Mouse (Mus musculus) B cell, adult 2 months (primary cell): ENCODE measurements around the gene Srpx2.

Experiments used
- DNase-seq, 2 experiments: peaks; one replicate each; pipeline ENCODE4 v3.0.0; 2022

The Srpx2 gene

DNA sequence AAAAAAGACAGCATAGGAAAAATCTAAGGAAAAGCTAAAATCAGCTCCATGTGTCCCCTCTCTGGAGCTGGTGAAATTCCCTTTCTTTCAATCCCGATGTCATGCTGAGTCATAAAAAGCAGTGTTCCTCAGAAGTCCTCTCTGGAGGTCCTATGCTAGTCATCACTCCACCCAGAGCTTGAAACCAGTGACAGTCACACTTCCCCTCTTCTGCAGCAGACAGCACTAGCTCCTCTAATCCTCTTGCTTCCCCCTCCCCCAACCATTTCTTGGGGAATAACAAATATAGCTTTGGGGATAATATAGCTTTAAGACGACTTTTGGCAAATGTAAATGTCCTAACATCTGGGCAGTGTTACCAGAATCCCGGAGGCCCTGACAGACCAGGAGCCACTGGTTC is at the start of gene Srpx2:
Gene Srpx2 (plus strand): TSS at position 166 of the 400 bp plus-strand sequence.
- DNase-seq: no peak

DNA sequence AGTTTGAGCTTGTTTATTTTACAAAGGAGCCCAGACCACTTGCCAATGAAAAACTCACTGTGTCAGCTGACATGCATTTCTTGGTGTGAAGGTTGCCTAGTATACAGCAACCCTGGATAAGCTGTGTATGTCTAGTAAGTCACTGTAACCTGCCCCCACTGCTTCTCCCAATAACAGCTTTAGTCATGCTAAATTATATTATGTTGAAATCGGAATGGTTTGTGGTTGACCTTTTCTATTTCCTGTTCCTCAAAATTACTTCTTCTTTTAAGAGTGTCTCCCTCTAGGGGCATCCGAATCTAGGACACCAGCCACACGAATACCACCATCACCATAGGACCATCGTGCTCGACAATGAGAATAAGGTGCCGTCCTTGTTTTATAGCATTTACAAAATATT is 38.5 kb upstream of the Srpx2 start:
- no peak for DNase-seq

DNA sequence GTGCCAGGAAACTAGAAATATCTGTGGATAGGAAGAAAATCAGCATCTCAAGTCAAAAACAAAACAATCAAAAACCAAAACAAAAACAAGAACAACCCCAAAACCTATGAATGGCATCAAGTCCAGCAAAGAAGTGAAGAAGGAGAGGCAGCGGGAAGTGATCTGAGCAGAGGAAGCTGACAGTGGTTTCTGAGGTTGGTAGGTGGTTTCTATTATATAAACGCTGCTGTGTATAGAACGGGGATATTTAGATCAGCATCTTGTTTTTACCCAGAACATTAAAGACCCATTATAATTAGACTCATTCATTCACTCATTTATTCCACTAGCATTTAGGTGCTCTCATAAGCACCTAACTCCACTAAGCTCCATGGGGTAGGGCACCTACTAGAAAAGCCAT is 20.9 kb upstream of the Srpx2 start:
- DNase-seq: no peak

DNA sequence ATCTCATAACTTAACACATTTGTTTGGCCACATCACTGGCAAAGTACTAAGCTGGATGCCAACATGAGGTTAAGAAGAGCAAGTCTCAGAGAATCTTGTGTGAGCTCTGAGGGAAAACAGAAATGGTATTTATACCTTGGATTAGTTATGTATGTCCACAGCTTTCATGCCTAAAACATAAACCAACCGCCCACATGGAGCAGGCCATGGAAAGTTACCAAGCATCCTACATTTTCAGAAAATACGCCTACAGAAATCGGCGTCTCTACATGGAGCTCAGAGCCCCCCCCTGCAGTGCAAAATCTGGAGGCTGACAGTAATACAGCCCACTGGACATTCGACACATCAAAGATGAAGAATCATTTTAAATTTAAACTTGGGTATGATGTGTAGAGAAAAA is 20.1 kb upstream of the Srpx2 start:
- no peak for DNase-seq

DNA sequence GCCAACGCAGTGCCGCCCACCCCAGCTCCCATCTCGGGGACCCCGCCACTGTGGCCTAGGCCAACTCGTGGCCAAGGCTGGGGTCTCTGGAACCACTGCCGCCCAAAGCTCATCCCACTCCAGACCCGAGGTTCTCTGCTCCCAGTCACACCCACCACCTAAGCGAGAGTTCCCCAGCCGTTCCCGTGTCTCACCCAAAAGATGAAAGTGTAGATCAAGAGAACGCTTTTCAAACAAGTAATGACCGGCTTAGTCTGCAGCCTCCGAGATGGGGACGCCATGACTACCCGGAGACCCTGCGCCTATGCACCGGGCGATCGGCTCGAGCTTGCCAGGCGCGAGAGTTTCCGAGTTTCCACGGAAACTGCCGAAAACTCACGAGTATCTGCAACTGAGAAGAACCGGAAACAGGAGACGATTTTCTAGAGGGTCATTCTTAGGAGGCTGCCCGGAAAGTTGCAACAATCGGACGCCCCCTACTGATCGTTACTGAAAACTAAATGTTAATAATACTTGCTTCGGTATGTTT is 10.1 kb upstream of the Srpx2 start, which contains the start of gene Tspan6:
Gene Tspan6 (minus strand): TSS at position 416 of the 529 bp plus-strand sequence.
- peak; percentile 48 to 57 for DNase-seq

DNA sequence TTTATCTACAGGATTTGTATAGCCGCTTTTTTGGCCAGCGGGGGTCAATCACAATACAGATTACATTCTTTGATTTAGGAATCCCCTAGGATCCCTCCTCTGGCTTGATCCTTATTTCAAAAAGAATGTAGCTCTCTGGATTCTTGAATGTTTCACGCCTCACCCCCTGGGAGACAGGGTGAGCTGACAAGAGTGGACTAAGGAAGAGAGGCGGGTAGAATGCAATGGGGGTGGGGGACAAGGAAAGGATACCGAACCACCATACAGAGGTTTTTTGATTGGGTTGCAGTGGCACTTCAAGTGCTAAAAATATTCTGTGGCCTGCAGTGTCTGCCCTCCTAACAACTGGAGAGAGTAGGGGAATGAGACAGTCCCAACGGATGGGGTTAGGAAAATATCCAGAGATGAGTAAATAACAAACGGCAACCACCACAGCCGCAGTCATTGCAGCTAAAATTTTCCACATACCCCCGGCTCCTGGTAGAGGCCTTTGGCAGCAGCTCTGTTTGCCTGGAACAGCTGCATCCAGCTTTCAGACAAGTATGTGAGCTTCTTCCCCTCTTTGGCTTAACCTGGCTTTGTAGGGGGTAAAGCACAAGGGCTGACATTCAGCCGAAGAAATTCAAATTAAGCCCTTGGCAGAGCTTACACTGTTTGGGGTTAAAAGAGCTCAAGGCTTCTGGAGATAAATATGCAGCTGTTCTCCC is 3.3 kb downstream of the Srpx2 start:
- no peak for DNase-seq

DNA sequence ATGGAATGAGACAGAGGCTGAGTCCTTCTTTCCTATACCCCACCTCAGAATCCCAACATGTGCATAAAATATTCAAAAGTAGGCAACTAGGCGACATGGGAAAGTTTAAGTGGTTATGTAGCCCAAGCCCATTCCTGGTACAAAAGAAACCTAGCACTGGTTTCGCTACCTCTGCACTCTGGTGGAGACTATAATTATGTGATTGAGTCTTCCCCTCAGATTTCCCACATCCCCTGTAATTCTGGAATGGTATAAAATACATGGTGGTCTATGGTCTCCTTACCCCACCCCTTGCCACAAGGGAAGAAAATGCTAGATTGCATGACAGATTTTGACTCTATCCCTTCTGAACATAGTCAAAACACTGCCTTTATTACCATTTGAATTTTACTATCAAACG is 4.8 kb downstream of the Srpx2 start:
- DNase-seq: no peak

DNA sequence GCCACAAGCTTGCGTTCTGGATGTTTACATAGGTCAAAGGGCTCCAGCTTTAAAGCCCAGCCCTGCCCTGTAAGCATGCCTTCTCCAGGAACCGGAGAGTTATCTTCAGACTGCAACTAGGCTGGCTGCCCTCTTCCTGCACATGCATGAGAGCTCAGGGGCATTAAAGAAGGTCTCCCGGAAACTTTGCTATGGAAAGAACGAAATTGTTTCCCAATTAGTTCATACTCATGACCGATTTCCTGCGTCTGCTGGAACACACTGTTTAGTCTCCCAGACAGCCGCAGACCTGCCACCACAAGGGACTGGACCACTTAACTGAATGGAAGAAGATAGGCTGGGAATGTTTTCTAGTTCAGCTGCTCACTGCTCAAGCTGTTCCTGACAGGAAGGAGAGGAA is 6.0 kb downstream of the Srpx2 start:
- no peak for DNase-seq

DNA sequence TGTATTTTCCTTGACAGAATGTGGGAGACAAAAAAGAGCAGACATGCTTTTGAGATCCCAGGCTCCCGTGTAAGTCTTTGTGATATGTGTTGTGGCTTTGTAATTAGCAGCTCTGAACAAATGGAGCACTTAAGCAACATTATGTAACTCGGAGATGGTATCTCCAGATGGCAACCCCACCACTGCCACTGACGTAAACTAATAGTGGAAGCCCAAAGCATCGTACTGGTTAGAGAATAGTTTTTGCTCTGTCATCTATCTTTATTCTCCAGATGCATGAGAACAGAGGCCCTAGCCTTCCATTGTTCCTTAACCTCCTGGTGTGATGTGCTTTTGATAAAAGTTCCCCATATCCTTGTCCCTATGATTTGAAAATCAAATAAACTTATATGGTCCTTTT is 13.0 kb downstream of the Srpx2 start:
- no peak for DNase-seq

DNA sequence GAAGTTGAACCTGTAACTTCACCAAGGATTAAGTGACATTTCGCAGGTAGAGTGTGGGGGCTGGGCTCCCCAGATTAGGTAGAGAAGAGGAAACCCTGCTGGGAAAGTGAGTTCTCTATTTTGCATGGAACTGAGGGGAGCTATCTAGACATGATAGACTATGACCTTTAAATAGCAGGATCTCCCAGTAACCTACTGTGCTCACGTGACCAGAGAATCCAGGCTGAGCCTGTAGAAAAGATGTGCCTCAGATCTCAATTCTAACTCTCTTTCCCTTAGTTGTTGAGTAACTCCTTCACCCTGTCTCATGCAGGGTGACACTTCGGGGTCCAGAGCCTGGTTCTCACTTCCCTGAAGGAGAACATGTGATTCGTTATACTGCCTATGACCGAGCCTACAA is 18.5 kb downstream of the Srpx2 start:
- no peak for DNase-seq

DNA sequence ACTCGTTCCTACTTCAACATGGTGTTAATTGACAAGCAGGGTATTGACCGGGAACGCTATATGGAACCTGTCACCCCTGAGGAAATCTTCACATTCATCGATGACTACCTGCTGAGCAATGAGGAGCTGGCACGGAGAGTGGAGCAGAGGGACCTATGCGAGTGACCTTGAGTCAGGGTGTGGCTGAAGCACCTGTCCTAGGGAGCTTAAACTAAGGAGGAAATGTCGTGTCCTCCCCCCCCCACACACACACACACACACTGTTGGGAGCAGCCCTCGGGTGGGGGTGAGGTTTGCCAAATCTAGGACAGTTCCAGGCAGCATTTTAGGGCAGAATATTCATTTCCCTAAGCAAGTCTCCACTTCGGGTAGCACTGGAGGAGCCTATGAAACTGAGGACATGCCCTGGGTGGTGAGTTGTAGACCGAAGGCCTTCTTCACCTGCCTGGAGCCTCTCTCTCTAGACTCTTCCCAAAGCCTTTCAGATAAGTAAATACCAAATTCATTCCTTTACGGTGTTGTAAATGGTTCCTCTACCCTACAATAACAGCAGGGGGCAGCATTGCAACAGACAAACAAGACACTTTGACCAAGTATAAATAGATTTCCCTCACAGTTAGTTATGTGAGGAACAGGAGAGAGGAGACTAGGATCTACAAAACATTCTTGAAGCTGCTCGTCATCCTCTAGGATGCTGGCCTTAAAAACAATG is 23.2 kb downstream of the Srpx2 start:
- peak; percentile 33 to 40 for DNase-seq

DNA sequence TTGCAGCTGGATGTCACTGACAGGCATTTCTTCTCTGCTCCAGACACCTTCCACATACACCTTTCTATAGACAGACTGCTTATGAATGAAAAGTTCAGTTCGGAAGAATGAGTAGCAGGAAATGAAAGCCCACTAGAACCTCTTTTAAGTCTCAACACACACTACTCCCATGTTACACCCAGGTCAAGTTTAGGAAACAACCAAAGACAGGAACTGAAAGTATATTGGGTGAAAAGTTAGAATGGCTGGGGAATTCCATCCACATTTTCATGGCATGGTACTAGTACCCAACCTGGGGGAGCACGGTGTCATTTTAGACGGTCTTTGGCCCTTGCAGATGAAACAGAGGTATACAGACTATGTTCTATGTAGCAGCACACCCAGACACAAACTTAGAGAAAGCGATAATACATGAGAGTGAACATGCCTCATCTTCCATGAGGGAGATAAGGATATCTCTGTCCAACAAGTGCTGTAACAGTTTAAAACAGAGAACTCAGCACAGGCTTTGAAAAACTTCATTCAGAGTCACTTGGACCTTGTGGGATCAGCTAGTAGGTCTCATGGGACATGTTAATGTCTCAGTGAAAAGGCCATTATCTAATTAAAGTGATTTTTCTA is 28.5 kb downstream of the Srpx2 start:
- DNase-seq: no peak

DNA sequence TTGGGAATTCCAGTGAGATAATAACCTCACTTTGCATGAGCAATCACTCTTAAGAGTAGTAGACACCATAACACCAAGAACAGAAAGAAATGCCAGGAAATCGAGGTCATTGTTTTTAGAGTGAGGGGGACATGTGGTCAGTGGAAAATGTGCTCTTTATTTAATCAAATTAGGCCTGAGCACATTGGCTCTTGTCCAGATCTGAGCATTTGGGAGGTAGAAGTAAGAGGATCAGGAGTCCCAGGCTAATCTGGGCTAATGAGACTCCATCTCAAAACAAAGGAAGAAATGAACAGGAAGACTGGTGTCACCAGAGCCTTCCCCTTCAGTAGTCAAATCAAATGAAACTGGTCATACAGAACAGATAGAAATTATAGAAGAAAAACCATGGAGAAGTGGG is 31.3 kb downstream of the Srpx2 start:
- no peak for DNase-seq

DNA sequence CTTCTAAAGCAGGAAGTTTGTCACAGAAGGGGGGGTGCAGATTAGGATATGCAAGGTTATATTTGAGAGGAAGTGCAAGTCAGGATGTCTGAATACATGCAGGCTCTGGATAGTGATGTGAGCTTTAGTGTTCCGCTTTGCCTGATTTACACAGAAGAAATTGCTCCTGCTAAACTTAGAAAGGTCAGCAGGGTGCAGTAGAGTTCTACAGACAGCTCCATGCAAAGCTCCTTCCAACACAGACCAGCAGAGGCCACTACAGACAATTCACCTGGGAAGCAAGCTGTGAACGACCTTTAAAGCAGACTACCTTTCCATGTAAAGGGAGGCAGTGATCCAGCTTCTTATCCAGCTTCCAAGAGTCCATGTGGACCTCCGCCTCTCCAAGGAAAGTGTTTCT is 39.2 kb downstream of the Srpx2 start:
- peak; percentile 47 to 53 for DNase-seq

DNA sequence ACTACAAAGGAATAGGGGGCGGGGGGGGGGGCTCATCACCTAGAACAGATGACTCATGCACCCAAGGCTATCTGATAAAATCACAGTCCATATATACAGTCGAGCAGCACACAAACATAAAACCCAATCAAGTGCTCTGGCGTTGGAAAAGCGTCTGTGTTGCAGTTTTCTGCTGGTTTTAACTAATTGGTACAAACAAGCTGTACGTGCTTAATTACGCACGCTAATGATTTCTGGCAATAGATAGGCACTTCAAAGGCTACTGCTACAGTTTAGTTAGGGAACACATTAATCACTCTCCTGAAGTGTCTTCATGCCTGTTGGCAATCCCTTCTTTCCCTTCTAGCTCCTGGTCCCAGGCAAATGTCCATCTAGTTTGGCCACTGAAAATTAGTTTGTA is 46.4 kb downstream of the Srpx2 start:
- no peak for DNase-seq

DNA sequence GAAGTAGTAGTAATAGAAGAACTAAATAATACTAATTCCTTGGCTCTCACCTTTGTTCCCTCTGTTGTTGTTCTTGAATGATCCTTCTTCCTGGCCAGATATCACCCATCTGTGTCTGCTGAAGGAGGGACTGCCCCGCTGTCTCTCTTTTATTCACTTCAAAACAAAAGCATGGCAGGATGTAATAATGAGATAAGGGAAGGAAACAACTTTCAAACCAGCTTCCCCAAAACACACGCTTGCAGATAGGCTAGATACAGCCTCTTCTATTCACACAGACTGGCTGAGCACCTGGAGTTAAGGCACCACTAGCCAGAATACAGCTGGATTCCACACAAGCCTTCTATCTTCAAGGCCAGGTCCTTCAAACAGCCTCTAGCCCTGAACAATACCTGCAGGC is 52.4 kb downstream of the Srpx2 start:
- DNase-seq: no peak

DNA sequence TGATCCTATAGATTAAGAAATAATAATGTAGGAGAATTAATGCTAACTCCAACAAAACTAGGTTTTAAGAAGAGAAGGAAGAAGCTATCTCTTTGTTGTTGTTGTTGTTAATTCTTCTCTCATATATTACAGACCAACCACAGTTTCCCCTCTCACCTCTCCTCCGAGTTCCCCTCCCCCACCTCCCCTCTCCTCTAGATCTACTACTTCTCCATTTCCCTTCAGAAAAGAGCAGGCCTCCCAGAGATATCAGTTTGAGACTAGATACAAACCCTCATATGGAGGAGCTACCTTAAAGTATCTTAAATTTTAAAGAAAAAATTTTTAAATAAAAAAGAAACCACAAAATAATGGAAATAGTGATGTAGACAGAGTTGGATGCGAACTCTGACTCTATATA is 56.4 kb downstream of the Srpx2 start:
- no peak for DNase-seq

DNA sequence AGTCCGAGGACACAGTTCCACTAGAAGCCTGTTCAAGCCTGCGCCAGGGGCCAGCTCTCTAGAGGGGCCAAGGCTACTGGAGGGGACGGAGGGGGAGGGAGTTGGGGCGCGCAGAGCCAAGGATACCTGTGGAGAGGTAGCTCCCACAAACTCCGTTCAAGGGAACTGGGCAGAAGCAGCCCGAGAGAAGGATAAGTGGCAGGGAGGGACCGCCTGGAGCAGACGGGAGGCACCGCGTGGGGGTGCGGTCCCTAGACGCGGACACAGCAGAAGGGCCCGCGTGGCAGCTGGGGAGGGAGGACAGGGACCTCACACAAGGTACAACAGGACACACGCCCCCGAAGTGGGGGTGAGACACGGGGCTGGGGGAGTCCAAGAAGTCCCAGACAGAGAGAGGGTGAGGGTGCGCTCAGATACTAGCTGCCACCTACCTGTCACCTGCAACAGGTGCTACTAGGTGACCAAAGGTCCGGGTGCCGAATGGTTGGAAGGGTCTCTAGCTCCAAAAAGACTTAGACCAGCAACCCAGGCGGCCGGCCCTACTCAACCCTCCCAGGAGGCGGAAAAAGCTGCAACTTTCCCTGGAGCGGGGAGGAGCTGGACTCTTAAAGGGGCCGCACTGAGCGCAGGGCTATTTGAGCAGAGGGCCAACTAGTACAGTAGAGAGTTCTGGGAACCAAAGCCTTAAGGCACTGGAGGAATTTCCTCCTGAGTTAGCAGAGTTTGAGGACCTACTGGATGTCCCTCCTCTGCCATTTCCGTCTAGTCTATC is 73.2 kb downstream of the Srpx2 start, which contains the start of gene Sytl4:
Gene Sytl4 (minus strand): TSS at position 582 of the 772 bp plus-strand sequence.
- DNase-seq: no peak
